Mouse (Mus musculus) layer of hippocampus, adult 2 months (tissue): ENCODE data around the gene Mchr1. TPM values are rescaled to one million over a fixed set of nuclear protein-coding genes. Genes with fewer than 3 reads are reported as not detected.
"Not testable (repeated sequence)": the region's sequence is repeated elsewhere in the genome, so short reads cannot be mapped to it uniquely, and the experiment has no call there.

Experiments used
- DNase-seq, 2 experiments: peaks; one replicate each; pipeline ENCODE4 v3.0.0; 2022; ENCODE audit warnings: low spot score in 2 of 2
- H3K27ac ChIP-seq: fragments of 200-600 bp; 2 replicates; pipeline ENCODE4 v1.8.1; 2022
- H3K4me3 ChIP-seq: fragments of 200-600 bp; 2 replicates; pipeline ENCODE4 v1.8.1; 2022; ENCODE audit warnings: mild to moderate bottlenecking
- CTCF ChIP-seq: fragments of 200-600 bp; conservative IDR thresholded peaks from 2 replicates; pipeline ENCODE4 v1.8.1; 2022; ENCODE audit warnings: antibody characterized with exemption, mild to moderate bottlenecking, moderate library complexity
- total RNA-seq, 2 experiments: library from RNA; stranded (reverse); gene quantifications; 2 replicates each; pipeline ENCODE4 v1.2.3; 2021

Mchr1 gene
- total RNA-seq, 2 experiments from 2014 or later, result 24.6 to 24.9 TPM

GRCm38 (mm10) chr15:81202462-81202861 lies 32.8 kb upstream of the Mchr1 start:
- DNase-seq, result no peak
- no peak for TF ChIP-seq CTCF
- no peak overlapping the region for H3K27ac ChIP-seq

DNA sequence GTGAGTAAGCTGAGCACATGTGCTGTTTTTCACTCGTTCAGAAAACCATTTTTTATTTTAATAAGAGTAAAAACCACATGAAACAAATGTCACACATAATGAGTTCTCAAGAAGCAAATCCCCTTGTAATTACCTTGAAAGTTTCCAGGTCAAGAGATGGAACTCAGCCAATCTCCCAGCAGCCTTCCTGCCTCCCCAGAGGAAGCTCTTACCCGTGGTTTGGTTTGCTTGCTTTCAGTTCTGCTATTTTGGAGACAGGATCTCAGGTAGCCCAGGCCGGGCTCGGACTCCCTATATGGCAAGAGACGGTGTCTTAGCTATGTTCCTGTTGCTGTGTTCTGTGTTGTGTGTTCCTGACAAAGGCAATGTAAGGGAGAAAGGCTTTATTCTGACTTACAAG lies 24.8 kb upstream of the Mchr1 start:
- Histone ChIP-seq H3K27ac (no peak overlapping the region), H3K4me3 (no peak overlapping the region)
- no peak for TF ChIP-seq CTCF
- DNase-seq, result no peak

More at GRCm38 (mm10) chr15:81202462-81202861, 32.8 kb upstream of the Mchr1 start:
- no peak overlapping the region for H3K4me3 ChIP-seq

- DNase-seq, result no peak
- no peak for TF ChIP-seq CTCF
- no peak overlapping the region for H3K4me3 ChIP-seq
- no peak overlapping the region for H3K27ac ChIP-seq
Observed at GRCm38 (mm10) chr15:81212976-81213375, 22.3 kb upstream of the Mchr1 start.

DNA sequence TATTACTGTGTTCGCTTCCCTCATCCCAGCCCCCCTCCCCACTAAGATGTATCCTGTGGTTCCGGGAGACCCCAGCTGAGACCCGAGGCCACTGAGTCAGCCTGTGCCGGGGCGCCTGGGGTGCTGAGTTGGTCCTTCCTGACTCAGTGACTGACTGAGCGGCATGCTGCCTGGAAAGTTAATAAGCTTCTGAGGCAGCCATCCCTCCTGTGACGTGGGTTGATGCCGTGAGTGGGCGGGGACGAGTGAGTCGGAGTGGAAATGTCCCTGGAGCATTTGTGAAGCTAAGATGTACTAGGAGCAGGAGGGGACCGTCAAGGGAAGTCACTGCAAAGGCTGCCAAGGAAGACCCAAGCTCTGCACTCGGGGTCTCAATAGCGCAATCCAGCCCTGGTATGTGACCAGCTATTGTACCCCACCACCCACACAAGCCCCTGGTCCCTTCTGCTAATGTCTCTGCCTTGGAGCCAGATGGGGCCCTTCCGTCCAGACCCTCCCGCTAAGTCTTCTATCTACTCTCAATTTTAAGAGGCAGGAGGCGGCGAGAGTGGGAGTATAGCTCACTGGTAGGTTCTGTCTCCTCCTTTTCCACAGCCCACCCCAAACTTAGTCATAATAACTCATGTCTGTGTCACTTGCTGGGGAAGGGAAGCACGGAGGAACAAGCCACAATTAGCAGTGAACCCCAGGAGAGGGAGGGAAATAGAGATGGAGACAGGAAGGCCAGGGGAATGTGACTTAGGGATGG lies 18.2 kb upstream of the Mchr1 start:
- Histone ChIP-seq H3K4me3 (no peak overlapping the region; the same call in 1 of the 2 replicates), H3K27ac (peak overlapping the region; percentile 64)
- no peak for TF ChIP-seq CTCF
- peak; percentile 65 to 84 for DNase-seq

GRCm38 (mm10) chr15:81219054-81219453 lies 16.2 kb upstream of the Mchr1 start:
- TF ChIP-seq CTCF, result no peak
- Histone ChIP-seq H3K4me3 (no peak overlapping the region), H3K27ac (no peak overlapping the region)
- DNase-seq, result no peak

DNA sequence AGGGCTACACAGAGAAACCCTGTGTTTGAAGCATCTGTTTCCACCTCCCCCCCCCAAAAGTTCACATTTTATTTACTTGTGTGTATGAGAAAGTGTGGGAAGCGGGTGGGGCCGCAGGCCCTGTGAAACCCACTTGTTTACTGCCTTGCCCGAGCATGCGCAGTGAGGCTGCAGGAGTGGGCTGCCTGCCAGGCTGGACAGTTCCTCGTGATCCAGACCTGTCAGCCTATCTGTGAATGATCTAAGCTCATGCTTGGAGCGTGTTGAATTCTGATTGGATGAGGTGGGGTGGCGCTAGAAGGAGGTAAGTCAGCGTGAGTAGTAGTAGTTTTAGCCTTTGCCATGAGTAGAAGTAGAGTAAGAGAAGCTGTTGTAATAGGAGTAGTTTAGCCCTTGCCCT lies 15.2 kb upstream of the Mchr1 start:
- DNase-seq, H3K27ac ChIP-seq, H3K4me3 ChIP-seq: not testable (repeated sequence)

- Histone ChIP-seq H3K27ac (no peak overlapping the region), H3K4me3 (no peak overlapping the region)
- no peak for DNase-seq
- no peak for TF ChIP-seq CTCF
Observed at GRCm38 (mm10) chr15:81221446-81221845, 13.9 kb upstream of the Mchr1 start.

GRCm38 (mm10) chr15:81225016-81225415 lies 10.3 kb upstream of the Mchr1 start:
- no peak for DNase-seq
- TF ChIP-seq CTCF, result no peak
- Histone ChIP-seq H3K27ac (no peak overlapping the region), H3K4me3 (no peak overlapping the region)

GRCm38 (mm10) chr15:81225732-81226131 lies 9.6 kb upstream of the Mchr1 start:
- TF ChIP-seq CTCF, result no peak
- DNase-seq, result no peak
- Histone ChIP-seq H3K27ac (no peak overlapping the region), H3K4me3 (no peak overlapping the region)

DNA sequence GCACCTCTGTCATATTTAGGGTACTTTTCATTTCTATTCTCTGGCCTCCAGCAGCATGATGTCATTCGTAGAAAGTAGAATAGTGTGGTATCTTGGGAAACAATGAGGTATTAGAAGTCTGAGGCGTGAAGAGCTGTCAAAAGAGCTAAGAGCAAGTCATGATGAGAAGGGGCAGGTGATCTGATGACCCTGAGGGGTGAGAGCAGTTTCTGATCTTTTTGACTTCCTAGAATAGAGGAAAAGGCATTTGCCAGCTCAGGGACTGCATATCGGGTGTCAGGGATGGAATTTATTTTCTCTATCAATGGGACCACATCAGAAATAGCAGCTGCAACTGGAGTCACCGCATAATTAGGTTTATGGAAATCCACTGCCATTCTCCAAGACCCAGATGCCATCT lies 8.5 kb upstream of the Mchr1 start:
- H3K4me3 ChIP-seq, result no peak overlapping the region
- no peak overlapping the region for H3K27ac ChIP-seq
- no peak for TF ChIP-seq CTCF
- DNase-seq, result no peak

GRCm38 (mm10) chr15:81227275-81227674 lies 8.0 kb upstream of the Mchr1 start:
- Histone ChIP-seq H3K27ac (no peak overlapping the region), H3K4me3 (no peak overlapping the region)
- no peak for DNase-seq
- TF ChIP-seq CTCF, result no peak

- H3K27ac ChIP-seq, result no peak overlapping the region
- no peak for DNase-seq
- TF ChIP-seq CTCF, result no peak
- H3K4me3 ChIP-seq, result no peak overlapping the region
Observed at GRCm38 (mm10) chr15:81228258-81228657, 7.0 kb upstream of the Mchr1 start.

DNA sequence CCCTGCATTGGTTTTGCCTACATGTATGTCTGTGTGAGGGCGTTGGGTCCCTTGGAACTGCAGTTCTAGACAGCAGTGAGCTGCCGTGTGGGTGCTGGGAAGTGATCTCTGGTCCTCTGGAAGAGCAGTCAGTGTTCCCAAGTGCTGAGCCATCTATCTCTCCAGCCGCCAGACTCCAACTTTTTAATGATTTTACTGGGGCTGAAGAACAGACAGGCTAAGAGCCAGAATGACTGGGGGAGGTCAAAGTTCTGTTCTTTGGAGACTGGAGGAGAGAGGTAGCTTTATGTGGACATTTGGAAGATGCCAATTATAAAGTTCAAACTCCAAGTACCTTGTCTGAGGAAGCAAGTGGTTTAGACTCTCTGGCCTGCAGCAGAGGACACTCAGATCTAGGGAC lies 5.5 kb upstream of the Mchr1 start:
- Histone ChIP-seq H3K4me3 (no peak overlapping the region), H3K27ac (no peak overlapping the region)
- DNase-seq, result no peak
- TF ChIP-seq CTCF, result no peak

- H3K4me3 ChIP-seq, result no peak overlapping the region
- DNase-seq, result no peak
- H3K27ac ChIP-seq, result no peak overlapping the region
- TF ChIP-seq CTCF, result no peak
Observed at GRCm38 (mm10) chr15:81231325-81231724, 4.0 kb upstream of the Mchr1 start.

- peak overlapping the region; percentile 75 for H3K4me3 ChIP-seq
- H3K27ac ChIP-seq, result peak overlapping the region; percentile 93
- DNase-seq, result no peak
- TF ChIP-seq CTCF, result no peak
Observed at GRCm38 (mm10) chr15:81236062-81236461, 763 bp downstream of the Mchr1 start.
